34 mouse cellular contexts compared by ENCODE assay signal in genomic region chr14:27727541-27727940, GRCm38 (mm10).
"Had no signal": no experiment of that assay in that cellular context is flagged by ENCODE, and none has a peak within 500 bp of the region (broad histone marks: within the 10 kb centered on the region; RNA-seq: fewer than 3 reads in every experiment).

No protein-coding gene starts in this region.

- H3K27ac ChIP-seq: heart, adult 2 months; heart, embryonic 10.5 days; heart, embryonic 13.5 days; heart, embryonic 15.5 days; hindbrain, embryonic 10.5 days; hindbrain, embryonic 12.5 days; hindbrain, embryonic 13.5 days; hindbrain, embryonic 14.5 days; hindbrain, embryonic 15.5 days; hindbrain, postnatal 0 days; intestine, embryonic 15.5 days; kidney, embryonic 15.5 days; kidney, postnatal 0 days; layer of hippocampus, adult 2 months had no signal

- H3K4me1 ChIP-seq: heart, embryonic 12.5 days; heart, embryonic 15.5 days; intestine, embryonic 15.5 days had no signal

- H3K27me3 ChIP-seq: heart, embryonic 12.5 days; heart, embryonic 13.5 days; heart, embryonic 15.5 days; hindbrain, embryonic 12.5 days; hindbrain, embryonic 13.5 days; hindbrain, embryonic 15.5 days; intestine, embryonic 15.5 days; kidney, embryonic 15.5 days had no signal

- H3K4me2 ChIP-seq: heart, embryonic 12.5 days; heart, embryonic 13.5 days; heart, embryonic 15.5 days; hindbrain, embryonic 12.5 days; hindbrain, embryonic 13.5 days; hindbrain, embryonic 14.5 days; hindbrain, embryonic 15.5 days; intestine, embryonic 15.5 days; kidney, embryonic 15.5 days had no signal

- H3K4me3 ChIP-seq: heart, adult 2 months; heart, embryonic 10.5 days; heart, embryonic 12.5 days; heart, embryonic 13.5 days; heart, embryonic 15.5 days; hindbrain, embryonic 10.5 days; hindbrain, embryonic 12.5 days; hindbrain, embryonic 13.5 days; hindbrain, embryonic 15.5 days; intestine, embryonic 15.5 days; kidney, embryonic 15.5 days; layer of hippocampus, adult 2 months had no signal

- H3K36me3 ChIP-seq: heart, embryonic 10.5 days; heart, embryonic 12.5 days; heart, embryonic 13.5 days; heart, embryonic 15.5 days; hindbrain, embryonic 10.5 days; hindbrain, embryonic 12.5 days; hindbrain, embryonic 13.5 days; hindbrain, embryonic 15.5 days; intestine, embryonic 15.5 days; kidney, embryonic 15.5 days had no signal

- H3K9ac ChIP-seq: heart, embryonic 12.5 days; heart, embryonic 13.5 days; heart, embryonic 15.5 days; hindbrain, embryonic 12.5 days; hindbrain, embryonic 13.5 days; hindbrain, embryonic 14.5 days; hindbrain, embryonic 15.5 days; intestine, embryonic 15.5 days; kidney, embryonic 15.5 days had no signal

- H3K9me3 ChIP-seq: heart, embryonic 10.5 days; heart, embryonic 12.5 days; heart, embryonic 13.5 days; heart, embryonic 15.5 days; hindbrain, embryonic 10.5 days; hindbrain, embryonic 12.5 days; hindbrain, embryonic 13.5 days; hindbrain, embryonic 15.5 days; intestine, embryonic 15.5 days; kidney, embryonic 15.5 days had no signal

- DNase-seq: heart, adult 2 months; heart, postnatal 10 days; heart, postnatal 14 days; heart, postnatal 36 days; heart, postnatal 4 days; kidney, adult 11 months; kidney, adult 18-20 months; kidney, adult 2 months; kidney, adult 8-10 months; kidney, adult 9 months; kidney, postnatal 10 days; kidney, postnatal 14 days; kidney, postnatal 25 days; kidney, postnatal 4 days; layer of hippocampus, adult 9-11 months; layer of hippocampus, postnatal 36 days had no signal

- ATAC-seq: hindbrain, embryonic 16.5 days; hindbrain, postnatal 0 days; inflammation-experienced regulatory T-cells, adult 6 months; intestine, embryonic 15.5 days; intestine, embryonic 16.5 days; intestine, postnatal 0 days had no signal
